Mouse (Mus musculus) skeletal muscle tissue, adult 2 months (tissue): ENCODE data around the gene Slu7.

ENCODE experiments used
- DNase-seq: peaks from one replicate; pipeline ENCODE4 v3.0.0-alpha.2; 2012; ENCODE audit warnings: low read depth, low spot score

The Slu7 gene

GRCm38 (mm10) chr11:43433254-43434023 is at the start of gene Slu7:
Gene Slu7, plus strand, starts transcription at chr11:43433744.
- peak; percentile 79 for DNase-seq

- DNase-seq = peak; percentile 39
Observed at GRCm38 (mm10) chr11:43385055-43385649, 48.4 kb upstream of the Slu7 start.

- DNase-seq = no peak
Observed at GRCm38 (mm10) chr11:43385716-43386115, 47.8 kb upstream of the Slu7 start.

- no peak for DNase-seq
Observed at GRCm38 (mm10) chr11:43387004-43387880, 46.3 kb upstream of the Slu7 start.

GRCm38 (mm10) chr11:43388122-43389097 is 45.1 kb upstream of the Slu7 start:
- DNase-seq = no peak

- DNase-seq = no peak
Observed at GRCm38 (mm10) chr11:43389118-43389517, 44.4 kb upstream of the Slu7 start.

GRCm38 (mm10) chr11:43392757-43393156 is 40.8 kb upstream of the Slu7 start:
- no peak for DNase-seq

GRCm38 (mm10) chr11:43393325-43393724 is 40.2 kb upstream of the Slu7 start:
- DNase-seq = no peak

- DNase-seq = no peak
Observed at GRCm38 (mm10) chr11:43395073-43395948, 38.2 kb upstream of the Slu7 start.

- DNase-seq = no peak
Observed at GRCm38 (mm10) chr11:43396246-43396645, 37.3 kb upstream of the Slu7 start.

GRCm38 (mm10) chr11:43396672-43397071 is 36.9 kb upstream of the Slu7 start:
- DNase-seq = no peak

- no peak for DNase-seq
Observed at GRCm38 (mm10) chr11:43399297-43399696, 34.2 kb upstream of the Slu7 start.

GRCm38 (mm10) chr11:43400131-43400530 is 33.4 kb upstream of the Slu7 start:
- no peak for DNase-seq

- no peak for DNase-seq
Observed at GRCm38 (mm10) chr11:43404150-43404807, 29.3 kb upstream of the Slu7 start.

GRCm38 (mm10) chr11:43408888-43409287 is 24.7 kb upstream of the Slu7 start:
- DNase-seq = no peak

- DNase-seq = no peak
Observed at GRCm38 (mm10) chr11:43410291-43410690, 23.3 kb upstream of the Slu7 start.

GRCm38 (mm10) chr11:43411413-43411812 is 22.1 kb upstream of the Slu7 start:
- DNase-seq = peak; percentile 32

GRCm38 (mm10) chr11:43412771-43413451 is 20.6 kb upstream of the Slu7 start:
- DNase-seq = peak; percentile 25

- no peak for DNase-seq
Observed at GRCm38 (mm10) chr11:43417201-43417600, 16.3 kb upstream of the Slu7 start.
